Mouse (Mus musculus): ENCODE measurements around the gene Lmo3. TPM values are rescaled to one million over a fixed set of nuclear protein-coding genes. Genes with fewer than 3 reads are reported as not detected.

Lmo3 gene
- polyA plus RNA-seq, 1 experiment, result 0.51 TPM

GRCm38 (mm10) chr6:138426894-138427293, 154.9 kb downstream of the Lmo3 start:
- WGBS, result 54% methylated on average over 3 of the region's 3 CpGs
- no peak for DNase-seq (ENCODE audit: low read depth, low spot score)

GRCm38 (mm10) chr6:138424514-138425225, 157.1 kb downstream of the Lmo3 start:
- no peak for DNase-seq (ENCODE audit: low read depth, low spot score)
- 71% methylated on average over 9 of the region's 9 CpGs for WGBS

GRCm38 (mm10) chr6:138422671-138423321, 159.0 kb downstream of the Lmo3 start:
- no peak for DNase-seq (ENCODE audit: low read depth, low spot score)
- 2% methylated on average over 16 of the region's 16 CpGs for WGBS

- 8% methylated on average over 24 of the region's 24 CpGs for WGBS
- DNase-seq (ENCODE audit: low read depth, low spot score), result no peak
Observed at GRCm38 (mm10) chr6:138421931-138422531, 159.7 kb downstream of the Lmo3 start.

GRCm38 (mm10) chr6:138421191-138421613, 160.6 kb downstream of the Lmo3 start:
- no peak for DNase-seq (ENCODE audit: low read depth, low spot score)
- WGBS, result 12% methylated on average over 14 of the region's 14 CpGs

GRCm38 (mm10) chr6:138420536-138420891, 161.3 kb downstream of the Lmo3 start:
- WGBS, result 32% methylated on average over 3 of the region's 3 CpGs

GRCm38 (mm10) chr6:138419871-138420535, 161.8 kb downstream of the Lmo3 start:
- WGBS, result 55% methylated on average over 8 of the region's 8 CpGs
- DNase-seq (ENCODE audit: low read depth, low spot score), result no peak

More at GRCm38 (mm10) chr6:138420536-138420891, 161.3 kb downstream of the Lmo3 start:
- no peak for DNase-seq (ENCODE audit: low read depth, low spot score)

GRCm38 (mm10) chr6:138412075-138412474, 169.7 kb downstream of the Lmo3 start:
- DNase-seq (ENCODE audit: low read depth, low spot score), result no peak
- 64% methylated on average over 3 of the region's 3 CpGs for WGBS

GRCm38 (mm10) chr6:138402031-138402430, 179.7 kb downstream of the Lmo3 start:
- no peak for DNase-seq (ENCODE audit: low read depth, low spot score)
- WGBS, result 26% methylated on average over 6 of the region's 6 CpGs

- WGBS, result 89% methylated on average over 1 of the region's 1 CpGs
- DNase-seq (ENCODE audit: low read depth, low spot score), result no peak
Observed at GRCm38 (mm10) chr6:138398836-138399235, 182.9 kb downstream of the Lmo3 start.

- no peak for DNase-seq (ENCODE audit: low read depth, low spot score)
- 79% methylated on average over 5 of the region's 5 CpGs for WGBS
Observed at GRCm38 (mm10) chr6:138391085-138391484, 190.7 kb downstream of the Lmo3 start.

- WGBS, result 87% methylated on average over 18 of the region's 18 CpGs
- no peak for DNase-seq (ENCODE audit: low read depth, low spot score)
Observed at GRCm38 (mm10) chr6:138388168-138388936, 193.4 kb downstream of the Lmo3 start.

GRCm38 (mm10) chr6:138383208-138383607, 198.6 kb downstream of the Lmo3 start:
- WGBS, result 70% methylated on average over 1 of the region's 1 CpGs
- DNase-seq (ENCODE audit: low read depth, low spot score), result no peak

GRCm38 (mm10) chr6:138371176-138371575, 210.6 kb downstream of the Lmo3 start:
- WGBS, result 83% methylated on average over 2 of the region's 2 CpGs
- no peak for DNase-seq (ENCODE audit: low read depth, low spot score)

- 56% methylated on average over 5 of the region's 5 CpGs for WGBS
- no peak for DNase-seq (ENCODE audit: low read depth, low spot score)
Observed at GRCm38 (mm10) chr6:138364111-138364510, 217.7 kb downstream of the Lmo3 start.

GRCm38 (mm10) chr6:138350587-138351345, 231.0 kb downstream of the Lmo3 start:
- DNase-seq (ENCODE audit: low read depth, low spot score), result no peak
- 52% methylated on average over 3 of the region's 3 CpGs for WGBS

- 44% methylated on average over 4 of the region's 4 CpGs for WGBS
Observed at GRCm38 (mm10) chr6:138346558-138346957, 235.2 kb downstream of the Lmo3 start.

GRCm38 (mm10) chr6:138335858-138336257, 245.9 kb downstream of the Lmo3 start:
- DNase-seq (ENCODE audit: low read depth, low spot score), result no peak
- 73% methylated on average over 4 of the region's 4 CpGs for WGBS

More at GRCm38 (mm10) chr6:138346558-138346957, 235.2 kb downstream of the Lmo3 start:
- no peak for DNase-seq (ENCODE audit: low read depth, low spot score)

GRCm38 (mm10) chr6:138333991-138334390, 247.8 kb downstream of the Lmo3 start:
- 50% methylated on average over 7 of the region's 7 CpGs for WGBS
- no peak for DNase-seq (ENCODE audit: low read depth, low spot score)
